Mouse (Mus musculus): ENCODE results near the gene Tti1. TPM values are rescaled to one million over a fixed set of nuclear protein-coding genes. Genes with fewer than 3 reads are reported as not detected.
A peak's percentile ranks its signal among the peaks of the same experiment; 100 is the strongest.

Gene Tti1
- total and polyA plus RNA-seq, 3 experiments = 19.3 to 26.5 TPM; not detected in 1

DNA sequence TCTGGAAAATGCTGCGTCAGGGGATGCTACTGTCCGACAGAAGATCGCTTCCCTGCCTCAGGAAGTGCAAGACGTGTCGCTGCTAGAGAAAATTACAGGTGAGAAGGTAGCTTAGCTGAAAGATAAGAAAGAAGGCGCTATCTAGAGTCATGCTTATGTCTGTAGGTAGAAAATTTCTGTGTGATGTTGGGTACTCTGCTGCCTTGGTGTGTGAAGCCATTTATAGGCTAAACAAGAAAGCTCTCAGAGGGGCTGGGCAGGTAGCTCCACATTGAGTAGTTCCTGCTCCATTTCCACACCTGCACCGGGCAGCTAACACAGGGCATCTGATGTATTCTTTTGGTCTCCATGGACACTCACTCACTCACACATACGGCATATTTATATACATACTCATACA, 21.9 kb upstream of the Tti1 start:
- H3K36me3 ChIP-seq (ENCODE audit: control insufficient read depth in 1 of 2, insufficient read depth in 2 of 2, low read length in 2 of 2) = peaks cover 2 to 34% of the 10 kb centered on the region in 2 experiments; a peak in 3 of 4 replicates
- no peak for TF ChIP-seq GATA1 (IDR thresholded peaks at IDR 0.05; ENCODE audit: low read depth, low read length)
- no peak for TF ChIP-seq E2F4 (IDR thresholded peaks at IDR 0.05; ENCODE audit: borderline replicate concordance, low read depth, low read length)
- TF ChIP-seq ZKSCAN1 (IDR thresholded peaks at IDR 0.05; ENCODE audit: low read depth, low read length) = no peak
- no peak for TF ChIP-seq POLR2AphosphoS5 (IDR thresholded peaks at IDR 0.05; ENCODE audit: borderline replicate concordance, low read depth, low read length)
- no peaks in the 10 kb centered on the region for H3K27me3 ChIP-seq (ENCODE audit: control insufficient read depth in 1 of 2, insufficient read depth in 2 of 2, low read length in 2 of 2)
- no peaks in the 10 kb centered on the region for H3K4me1 ChIP-seq (ENCODE audit: control insufficient read depth in 1 of 2, insufficient read depth in 2 of 2, low read length in 2 of 2)
- no peaks in the 10 kb centered on the region for H3K9me3 ChIP-seq (replicated peaks; ENCODE audit: insufficient read depth, low read length)
- no peak for DNase-seq (ENCODE audit: low read depth, low spot score)
- H3K9ac ChIP-seq (ENCODE audit: control insufficient read depth, low read depth, low read length, poor library complexity, severe bottlenecking) = no peak overlapping the region
- H3K27ac ChIP-seq (ENCODE audit: control insufficient read depth, low read depth, low read length) = no peak overlapping the region
- no peak overlapping the region for H3K4me3 ChIP-seq (ENCODE audit: control insufficient read depth in 1 of 2, insufficient read depth in 1 of 2, low read depth in 2 of 2, low read length in 2 of 2)
- H3K79me2 ChIP-seq (ENCODE audit: control insufficient read depth, insufficient read depth, low read length, poor library complexity) = no peaks in the 10 kb centered on the region; the same call in 1 of the 2 replicates

DNA sequence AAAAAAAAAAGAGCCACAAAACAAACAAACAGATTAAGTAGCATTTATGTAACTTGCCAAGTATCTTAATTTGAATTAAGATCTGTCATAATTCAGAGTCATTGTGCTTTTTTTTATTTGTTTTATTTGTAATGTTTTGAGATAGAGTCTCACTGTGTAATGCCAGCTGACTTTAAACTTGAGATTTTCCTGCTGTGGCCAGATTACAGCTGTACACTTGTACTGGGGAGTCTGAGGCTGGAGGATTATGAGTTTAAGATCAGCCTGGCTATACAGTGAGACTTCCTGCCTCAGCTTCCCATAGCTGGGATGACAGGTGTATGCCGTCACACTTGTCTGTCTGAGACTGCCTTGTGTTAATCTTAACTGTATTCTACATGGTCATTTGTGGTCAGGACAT, 20.5 kb upstream of the Tti1 start:
- Histone ChIP-seq H3K4me3 (ENCODE audit: control insufficient read depth in 1 of 2, insufficient read depth in 1 of 2, low read depth in 2 of 2, low read length in 2 of 2) (no peak overlapping the region), H3K79me2 (ENCODE audit: control insufficient read depth, insufficient read depth, low read length, poor library complexity) (no peaks in the 10 kb centered on the region; the same call in 1 of the 2 replicates), H3K27me3 (ENCODE audit: control insufficient read depth in 1 of 2, insufficient read depth in 2 of 2, low read length in 2 of 2) (no peaks in the 10 kb centered on the region), H3K36me3 (ENCODE audit: control insufficient read depth in 1 of 2, insufficient read depth in 2 of 2, low read length in 2 of 2) (peaks cover 2 to 37% of the 10 kb centered on the region in 2 experiments; a peak in 3 of 4 replicates), H3K4me1 (ENCODE audit: control insufficient read depth in 1 of 2, insufficient read depth in 2 of 2, low read length in 2 of 2) (no peaks in the 10 kb centered on the region), H3K9ac (ENCODE audit: control insufficient read depth, low read depth, low read length, poor library complexity, severe bottlenecking) (no peak overlapping the region), H3K27ac (ENCODE audit: control insufficient read depth, low read depth, low read length) (no peak overlapping the region), H3K9me3 (replicated peaks; ENCODE audit: insufficient read depth, low read length) (no peaks in the 10 kb centered on the region)
- no peak for TF ChIP-seq RCOR1 (IDR thresholded peaks at IDR 0.05; ENCODE audit: low read depth, low read length)
- no peak for TF ChIP-seq EP300 (IDR thresholded peaks at IDR 0.05; ENCODE audit: low read depth in 1 of 2, low read length in 2 of 2)
- DNase-seq (ENCODE audit: low read depth, low spot score) = no peak

DNA sequence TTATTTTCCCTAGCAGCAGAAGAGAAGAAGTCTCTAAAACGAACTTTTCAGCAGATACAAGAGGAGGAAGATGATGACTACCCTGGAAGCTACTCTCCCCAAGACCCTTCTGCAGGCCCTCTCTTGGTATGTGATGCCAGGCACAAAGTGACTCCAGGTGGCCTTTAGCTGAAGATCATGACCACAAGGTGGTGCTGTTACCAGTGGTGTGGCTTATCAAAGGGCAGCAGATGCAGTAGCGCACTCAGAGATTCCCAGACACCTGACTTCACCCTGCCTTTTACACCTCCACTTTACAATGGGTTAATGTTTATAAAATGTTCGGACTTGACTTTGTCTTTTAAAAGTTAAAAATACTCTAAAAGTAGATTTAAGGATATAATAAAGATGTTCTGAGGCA, 19.7 kb upstream of the Tti1 start:
- H3K4me1 ChIP-seq (ENCODE audit: control insufficient read depth in 1 of 2, insufficient read depth in 2 of 2, low read length in 2 of 2) = no peaks in the 10 kb centered on the region
- no peaks in the 10 kb centered on the region; the same call in 1 of the 2 replicates for H3K79me2 ChIP-seq (ENCODE audit: control insufficient read depth, insufficient read depth, low read length, poor library complexity)
- no peak overlapping the region for H3K27ac ChIP-seq (ENCODE audit: control insufficient read depth, low read depth, low read length)
- H3K36me3 ChIP-seq (ENCODE audit: control insufficient read depth in 1 of 2, insufficient read depth in 2 of 2, low read length in 2 of 2) = peaks cover 2 to 36% of the 10 kb centered on the region in 2 experiments; a peak in 3 of 4 replicates
- peak; percentile 65 for DNase-seq (ENCODE audit: low read depth, low spot score)
- TF ChIP-seq SMC3 (IDR thresholded peaks at IDR 0.05; ENCODE audit: low read depth, low read length) (peak; percentile 58), POLR2AphosphoS5 (IDR thresholded peaks at IDR 0.05; ENCODE audit: borderline replicate concordance, low read depth, low read length) (no peak), USF1 (IDR thresholded peaks at IDR 0.05; ENCODE audit: low read depth, low read length) (no peak), RAD21 (IDR thresholded peaks at IDR 0.05; ENCODE audit: low read depth, low read length) (peak; percentile 35), USF2 (IDR thresholded peaks at IDR 0.05; ENCODE audit: borderline replicate concordance in 1 of 2, insufficient read depth in 1 of 2, low read depth in 1 of 2, low read length in 2 of 2) (no peak), GATA1 (IDR thresholded peaks at IDR 0.05; ENCODE audit: low read depth, low read length) (peak; percentile 64), CHD1 (IDR thresholded peaks at IDR 0.05; ENCODE audit: low read depth, low read length) (no peak), TAL1 (IDR thresholded peaks at IDR 0.05; ENCODE audit: low read length) (peak; percentile 41; the same call in 1 of the 2 replicates), ZMIZ1 (IDR thresholded peaks at IDR 0.05; ENCODE audit: low read depth, low read length) (no peak), EP300 (IDR thresholded peaks at IDR 0.05; ENCODE audit: low read depth in 1 of 2, low read length in 2 of 2) (peak in 1 of 2 experiments; percentile 17; a peak in 1 of 4 replicates), CHD2 (IDR thresholded peaks at IDR 0.05; ENCODE audit: low read length) (no peak), CTCF (IDR thresholded peaks at IDR 0.05 in 2 of 3, conservative IDR thresholded peaks at IDR 0.05 in 1 of 3; ENCODE audit: control insufficient read depth in 1 of 3, insufficient read depth in 1 of 3, low read depth in 2 of 3, low read length in 3 of 3, poor library complexity in 1 of 3, severe bottlenecking in 1 of 3) (peak; percentile 63 to 78 (median 72)), TCF12 (IDR thresholded peaks at IDR 0.05; ENCODE audit: low read depth, low read length) (peak; percentile 64)
- no peak overlapping the region for H3K9ac ChIP-seq (ENCODE audit: control insufficient read depth, low read depth, low read length, poor library complexity, severe bottlenecking)
- no peaks in the 10 kb centered on the region for H3K9me3 ChIP-seq (replicated peaks; ENCODE audit: insufficient read depth, low read length)
- H3K4me3 ChIP-seq (ENCODE audit: control insufficient read depth in 1 of 2, insufficient read depth in 1 of 2, low read depth in 2 of 2, low read length in 2 of 2) = no peak overlapping the region
- no peaks in the 10 kb centered on the region for H3K27me3 ChIP-seq (ENCODE audit: control insufficient read depth in 1 of 2, insufficient read depth in 2 of 2, low read length in 2 of 2)

All from MEL (cell line).